Mouse (Mus musculus): Measurements from ENCODE around the gene Eprs.

DNA sequence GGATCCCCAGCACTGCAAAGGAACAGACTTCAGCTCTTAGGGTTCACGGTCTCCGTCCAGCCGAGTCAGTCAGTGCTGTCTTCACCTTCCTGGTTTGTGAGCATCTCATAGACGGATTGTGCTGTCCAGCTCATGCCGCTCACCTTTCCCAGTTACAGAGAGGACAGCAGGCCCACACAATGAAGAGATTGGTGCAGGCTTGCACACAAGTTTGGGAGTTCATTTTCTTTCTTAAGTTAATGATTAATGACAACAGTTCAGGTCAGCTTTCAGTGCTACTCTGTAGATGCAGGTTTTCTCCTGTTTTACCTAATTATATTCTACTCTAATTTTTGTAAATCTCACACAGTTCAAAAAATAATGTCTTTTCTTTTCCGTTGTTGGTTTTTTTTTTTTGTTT, 7.1 kb downstream of the Eprs start:
- TF ChIP-seq CTCF (IDR thresholded peaks at IDR 0.05; ENCODE audit: insufficient read depth, low read depth, low read length), result no peak
- no peak for TF ChIP-seq POLR2A (IDR thresholded peaks at IDR 0.05; ENCODE audit: insufficient read depth, low read depth, low read length)

Data from olfactory bulb, adult 2 months (tissue).